Mouse (Mus musculus) retina, postnatal 1 day (tissue): ENCODE results near the gene Fam69a.
"Not testable (repeated sequence)": the region's sequence is repeated elsewhere in the genome, so short reads cannot be mapped to it uniquely, and the experiment has no call there.

Source experiments
- DNase-seq: peaks from one replicate; pipeline ENCODE4 v3.0.0-alpha.2; 2012

Fam69a gene

GRCm38 (mm10) chr5:107978289-107979035 lies 8.4 kb downstream of the Fam69a start:
- no peak for DNase-seq

- no peak for DNase-seq
These were observed 9.1 kb downstream of the Fam69a start for GRCm38 (mm10) chr5:107977640-107978288.

GRCm38 (mm10) chr5:107973310-107973709 lies 13.6 kb downstream of the Fam69a start:
- DNase-seq, result no peak

- DNase-seq, result no peak
These were observed 14.2 kb downstream of the Fam69a start for GRCm38 (mm10) chr5:107972444-107973272.

GRCm38 (mm10) chr5:107971069-107971468 lies 15.8 kb downstream of the Fam69a start:
- no peak for DNase-seq

GRCm38 (mm10) chr5:107969818-107970217 lies 17.1 kb downstream of the Fam69a start:
- DNase-seq, result not testable (repeated sequence)

- DNase-seq, result no peak
These were observed 18.8 kb downstream of the Fam69a start for GRCm38 (mm10) chr5:107968079-107968478.

GRCm38 (mm10) chr5:107966841-107967457 lies 19.9 kb downstream of the Fam69a start:
- DNase-seq, result no peak

GRCm38 (mm10) chr5:107966156-107966555 lies 20.7 kb downstream of the Fam69a start:
- no peak for DNase-seq

GRCm38 (mm10) chr5:107965355-107965991 lies 21.4 kb downstream of the Fam69a start:
- no peak for DNase-seq

- DNase-seq, result no peak
These were observed 22.7 kb downstream of the Fam69a start for GRCm38 (mm10) chr5:107964031-107964758.

GRCm38 (mm10) chr5:107961438-107962251 lies 25.2 kb downstream of the Fam69a start:
- no peak for DNase-seq

GRCm38 (mm10) chr5:107960532-107961202 lies 26.2 kb downstream of the Fam69a start:
- no peak for DNase-seq

GRCm38 (mm10) chr5:107959624-107960300 lies 27.1 kb downstream of the Fam69a start:
- no peak for DNase-seq

- no peak for DNase-seq
These were observed 36.2 kb downstream of the Fam69a start for GRCm38 (mm10) chr5:107950643-107951042.

GRCm38 (mm10) chr5:107949607-107950006 lies 37.3 kb downstream of the Fam69a start:
- no peak for DNase-seq

- DNase-seq, result no peak
These were observed 38.0 kb downstream of the Fam69a start for GRCm38 (mm10) chr5:107948899-107949298.

GRCm38 (mm10) chr5:107947548-107947947 lies 39.3 kb downstream of the Fam69a start:
- DNase-seq, result no peak

- no peak for DNase-seq
These were observed 40.4 kb downstream of the Fam69a start for GRCm38 (mm10) chr5:107946475-107946874.

- DNase-seq, result no peak
These were observed 43.4 kb downstream of the Fam69a start for GRCm38 (mm10) chr5:107943526-107943925.
